Mouse (Mus musculus) fat pad, adult 2 months (tissue): ENCODE results near the gene Shox2.

ENCODE experiments used
- DNase-seq: peaks from one replicate; pipeline ENCODE4 v3.0.0-alpha.2; 2011; ENCODE audit warnings: low read depth, low spot score; ENCODE audit errors: extremely low read depth

The Shox2 gene

GRCm38 (mm10) chr3:66981706-66982105, at the start of gene Shox2:
TSS of gene Shox2 (minus strand) at chr3:66981771.
- DNase-seq, result no peak

- no peak for DNase-seq
Measured at GRCm38 (mm10) chr3:66996820-66997219, 15.2 kb upstream of the Shox2 start.

GRCm38 (mm10) chr3:66986287-66986560, 4.7 kb upstream of the Shox2 start:
- DNase-seq, result no peak

- DNase-seq, result peak; percentile 8
Measured at GRCm38 (mm10) chr3:66985539-66986286, 4.1 kb upstream of the Shox2 start.

- DNase-seq, result no peak
Measured at GRCm38 (mm10) chr3:66983481-66983880, 1.9 kb upstream of the Shox2 start.

GRCm38 (mm10) chr3:66982181-66982911, 775 bp upstream of the Shox2 start:
- no peak for DNase-seq

GRCm38 (mm10) chr3:66981101-66981661, 390 bp downstream of the Shox2 start, which contains the start of gene Rsrc1:
TSS of gene Rsrc1 (plus strand) at chr3:66981390.
- DNase-seq, result no peak

GRCm38 (mm10) chr3:66980111-66980975, 1.2 kb downstream of the Shox2 start:
- no peak for DNase-seq

GRCm38 (mm10) chr3:66979491-66979890, 2.1 kb downstream of the Shox2 start:
- no peak for DNase-seq

- DNase-seq, result no peak
Measured at GRCm38 (mm10) chr3:66978457-66979381, 2.9 kb downstream of the Shox2 start.

GRCm38 (mm10) chr3:66977811-66978456, 3.6 kb downstream of the Shox2 start:
- no peak for DNase-seq

- DNase-seq, result no peak
Measured at GRCm38 (mm10) chr3:66976889-66977615, 4.5 kb downstream of the Shox2 start.

- no peak for DNase-seq
Measured at GRCm38 (mm10) chr3:66974501-66974900, 7.1 kb downstream of the Shox2 start.

GRCm38 (mm10) chr3:66973391-66973943, 8.1 kb downstream of the Shox2 start:
- no peak for DNase-seq

- DNase-seq, result no peak
Measured at GRCm38 (mm10) chr3:66972191-66972950, 9.2 kb downstream of the Shox2 start.

- DNase-seq, result no peak
Measured at GRCm38 (mm10) chr3:66970661-66971331, 10.8 kb downstream of the Shox2 start.

GRCm38 (mm10) chr3:66970261-66970660, 11.3 kb downstream of the Shox2 start:
- DNase-seq, result no peak
